In genomic region chr7:42738536-42739210, GRCm38 (mm10) we compare ENCODE assay signal across 31 mouse cellular contexts. TPM values are rescaled to one million over a fixed set of nuclear protein-coding genes. Genes with fewer than 3 reads are reported as not detected.
DNase-seq lines count a peak whose midpoint lies in the region; TF ChIP-seq lines count a peak whose summit lies in the region.
"Had no signal": no experiment of that assay in that cellular context is flagged by ENCODE, and none has a peak within 500 bp of the region (broad histone marks: within the 10 kb centered on the region; RNA-seq: fewer than 3 reads in every experiment).

No protein-coding gene starts in this region.

- no peak for TF ChIP-seq CTCF in ES-Bruce4 (IDR thresholded peaks at IDR 0.05; ENCODE audit: low read depth, low read length)

- no peak for TF ChIP-seq EP300 in ES-Bruce4 (IDR thresholded peaks at IDR 0.05; ENCODE audit: insufficient read depth, low read depth, low read length)

- peak overlapping the region; percentile 81 for H3K9ac ChIP-seq in ES-Bruce4 (ENCODE audit: low read depth, poor library complexity, severe bottlenecking)
- H3K9ac ChIP-seq: forebrain, embryonic 13.5 days; forebrain, postnatal 0 days; heart, embryonic 15.5 days; hindbrain, embryonic 14.5 days; intestine, embryonic 15.5 days had no signal

- no peaks in the 10 kb centered on the region for H3K9me3 ChIP-seq in ES-Bruce4 (replicated peaks; ENCODE audit: control insufficient read depth, insufficient read depth, low read length, poor library complexity, severe bottlenecking)
- H3K9me3 ChIP-seq: intestine, embryonic 15.5 days had no signal

- DNase-seq in adrenal gland, postnatal 10 days, result peak; percentile 1
- no peak for DNase-seq in adrenal gland, postnatal 4 days (ENCODE audit: low spot score in 2 of 2)
- DNase-seq in R1 (ENCODE audit: low read depth, low spot score), result peak; percentile 94
- DNase-seq in ovary, postnatal 36 days (ENCODE audit: low spot score), result no peak
- DNase-seq in adipocyte (ENCODE audit: low spot score), result no peak
- no peak for DNase-seq in cerebellum, postnatal 4 days (ENCODE audit: low spot score in 2 of 2)
- DNase-seq: adrenal gland, adult 2 months; adrenal gland, postnatal 36 days; cerebellum, adult 11 months; cerebellum, adult 8-10 months; cerebellum, postnatal 14 days; forebrain, postnatal 0 days; gastrocnemius, postnatal 14 days; heart, adult 2 months; heart, postnatal 14 days; kidney, adult 18-20 months had no signal

- TF ChIP-seq POLR2A in ES-Bruce4 (IDR thresholded peaks at IDR 0.05; ENCODE audit: insufficient read depth, low read length), result peak; percentile 47

- peaks cover 6% of the 10 kb centered on the region for H3K36me3 ChIP-seq in ES-Bruce4 (ENCODE audit: control insufficient read depth, insufficient read depth, low read length, poor library complexity, severe bottlenecking)
- H3K36me3 ChIP-seq: embryonic facial prominence, embryonic 10.5 days; heart, embryonic 15.5 days; hindbrain, embryonic 10.5 days; intestine, embryonic 15.5 days had no signal

- H3K4me3 ChIP-seq in ES-Bruce4 (ENCODE audit: low read depth, low read length), result peak overlapping the region; percentile 98
- H3K4me3 ChIP-seq: embryonic facial prominence, embryonic 10.5 days; forebrain, embryonic 13.5 days; heart, adult 2 months; heart, embryonic 15.5 days; hindbrain, embryonic 10.5 days; intestine, embryonic 15.5 days had no signal

- no peaks in the 10 kb centered on the region for H3K4me1 ChIP-seq in ES-Bruce4 (ENCODE audit: control insufficient read depth, insufficient read depth, low read length)
- H3K4me1 ChIP-seq: embryonic facial prominence, embryonic 10.5 days; forebrain, embryonic 13.5 days; heart, embryonic 15.5 days; hindbrain, embryonic 10.5 days; intestine, embryonic 15.5 days had no signal

- peak overlapping the region; percentile 66 for H3K27ac ChIP-seq in ES-Bruce4 (ENCODE audit: insufficient read depth, low read length)
- H3K27ac ChIP-seq: embryonic facial prominence, embryonic 10.5 days; forebrain, embryonic 13.5 days; heart, adult 2 months; heart, embryonic 15.5 days; hindbrain, embryonic 10.5 days; hindbrain, embryonic 14.5 days; intestine, embryonic 15.5 days had no signal

- no peaks in the 10 kb centered on the region for H3K27me3 ChIP-seq in ES-Bruce4 (ENCODE audit: control insufficient read depth, insufficient read depth, low read length, poor library complexity, severe bottlenecking)
- H3K27me3 ChIP-seq: forebrain, embryonic 13.5 days; heart, embryonic 15.5 days; intestine, embryonic 15.5 days had no signal

RNA-seq across cellular contexts. Expression of gene Gm17067, which starts 11.9 kb away (rescaled TPM):
- under 1 TPM; 0.33 to 0.79 TPM for total RNA-seq in adrenal gland, postnatal 10 days (2021)
- under 1 TPM; 0.11 to 0.48 TPM for total RNA-seq in adrenal gland, postnatal 4 days (2021)
- polyA plus RNA-seq in ES-Bruce4 (2011; ENCODE audit: insufficient read depth, insufficient read length, low read depth, missing spikeins), result 25.2 and 32.4 TPM in 2 replicates
- total RNA-seq: forebrain, postnatal 0 days; gastrocnemius, adult 18-20 months; gastrocnemius, postnatal 14 days; heart, adult 2 months; heart, postnatal 14 days; MEL had no signal
- polyA plus RNA-seq: activated CD4-positive, CD25-positive, alpha-beta regulatory T cell, adult 4 months; adrenal gland, adult 2 months; brain, embryonic 14.5 days; embryonic facial prominence, embryonic 10.5 days; embryonic facial prominence, embryonic 14.5 days; forebrain, embryonic 13.5 days; forebrain, postnatal 0 days; gonadal fat pad, adult 2 months; heart, adult 2 months; heart, embryonic 11.5 days; heart, embryonic 15.5 days; hindbrain, embryonic 10.5 days; hindbrain, embryonic 14.5 days; intestine, embryonic 15.5 days had no signal

RNA-seq across cellular contexts. Expression of gene Zfp975, which starts 46.1 kb away (rescaled TPM):
- 1 to 10 TPM; 4.5 to 6.5 TPM for total RNA-seq in adrenal gland, postnatal 10 days (2021)
- 1 to 10 TPM; 7.2 to 8.8 TPM for total RNA-seq in adrenal gland, postnatal 4 days (2021)
- polyA plus RNA-seq in ES-Bruce4 (2011; ENCODE audit: insufficient read depth, insufficient read length, low read depth, missing spikeins), result 22.5 and 22.9 TPM in 2 replicates
- total RNA-seq: MEL had no signal

RNA-seq across cellular contexts. Expression of gene Vmn2r62, which starts 54.7 kb away (rescaled TPM):
- not detected for total RNA-seq in adrenal gland, postnatal 10 days (2021)
- total RNA-seq in adrenal gland, postnatal 4 days (2021), result not detected
- polyA plus RNA-seq in ES-Bruce4 (2011; ENCODE audit: insufficient read depth, insufficient read length, low read depth, missing spikeins), result not detected in 2 replicates
- total RNA-seq: adrenal gland, adult 2 months; adrenal gland, postnatal 36 days; forebrain, postnatal 0 days; gastrocnemius, adult 18-20 months; gastrocnemius, postnatal 14 days; heart, adult 2 months; heart, postnatal 14 days; MEL had no signal
- polyA plus RNA-seq: activated CD4-positive, CD25-positive, alpha-beta regulatory T cell, adult 4 months; adrenal gland, adult 2 months; brain, embryonic 14.5 days; C2C12; embryonic facial prominence, embryonic 10.5 days; embryonic facial prominence, embryonic 14.5 days; forebrain, embryonic 13.5 days; forebrain, postnatal 0 days; gonadal fat pad, adult 2 months; heart, adult 2 months; heart, embryonic 11.5 days; heart, embryonic 15.5 days; hindbrain, embryonic 10.5 days; hindbrain, embryonic 14.5 days; intestine, embryonic 15.5 days had no signal

Comparison
In these comparisons a context has a peak if more than half of its experiments do, and no peak if none do; other contexts are left out.
1. DNase-seq: peak in adrenal gland, postnatal 10 days (single experiment) and R1 (single experiment); none in adrenal gland, postnatal 4 days (0 of 2), ovary, postnatal 36 days (single experiment), adipocyte (single experiment) and cerebellum, postnatal 4 days (0 of 2).